Mouse (Mus musculus) central nervous system, embryonic 18 days (tissue): ENCODE data around the gene Lmx1a. TPM values are rescaled to one million over a fixed set of nuclear protein-coding genes. Genes with fewer than 3 reads are reported as not detected.

Source experiments
- polyA plus RNA-seq: library from polyadenylated mRNA; depleted of rRNA; stranded (reverse); fragments of >200 nt; gene quantifications from 2 replicates; pipeline ENCODE4 v1.2.3, GENCODE M21; 2012; rRNA removed

Lmx1a gene
- polyA plus RNA-seq, result 1.6 and 2.7 TPM in 2 replicates

DNA sequence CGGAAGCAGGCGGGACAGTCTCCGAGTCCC lies at the start of gene Lmx1a:
Gene Lmx1a (plus strand): TSS at position 6 of the 30 bp plus-strand sequence.

Other genes starting within 250 kb of the Lmx1a start
- 0.04 TPM in 1 of 2 replicates, not detected in the other for gene Lrrc52, start 222.5 kb upstream of the Lmx1a start, polyA plus RNA-seq
- gene Rxrg, start 90.9 kb upstream of the Lmx1a start, polyA plus RNA-seq, result 28.5 and 44.9 TPM in 2 replicates